Mouse (Mus musculus) hindlimb bud, embryonic 11.5 days (tissue): ENCODE measurements around the gene Rasgrf2.

Experiments
- DNase-seq: peaks from one replicate; pipeline ENCODE4 v3.0.0-alpha.2; 2012; ENCODE audit warnings: low read depth, low spot score; ENCODE audit errors: extremely low spot score

The Rasgrf2 gene

DNA sequence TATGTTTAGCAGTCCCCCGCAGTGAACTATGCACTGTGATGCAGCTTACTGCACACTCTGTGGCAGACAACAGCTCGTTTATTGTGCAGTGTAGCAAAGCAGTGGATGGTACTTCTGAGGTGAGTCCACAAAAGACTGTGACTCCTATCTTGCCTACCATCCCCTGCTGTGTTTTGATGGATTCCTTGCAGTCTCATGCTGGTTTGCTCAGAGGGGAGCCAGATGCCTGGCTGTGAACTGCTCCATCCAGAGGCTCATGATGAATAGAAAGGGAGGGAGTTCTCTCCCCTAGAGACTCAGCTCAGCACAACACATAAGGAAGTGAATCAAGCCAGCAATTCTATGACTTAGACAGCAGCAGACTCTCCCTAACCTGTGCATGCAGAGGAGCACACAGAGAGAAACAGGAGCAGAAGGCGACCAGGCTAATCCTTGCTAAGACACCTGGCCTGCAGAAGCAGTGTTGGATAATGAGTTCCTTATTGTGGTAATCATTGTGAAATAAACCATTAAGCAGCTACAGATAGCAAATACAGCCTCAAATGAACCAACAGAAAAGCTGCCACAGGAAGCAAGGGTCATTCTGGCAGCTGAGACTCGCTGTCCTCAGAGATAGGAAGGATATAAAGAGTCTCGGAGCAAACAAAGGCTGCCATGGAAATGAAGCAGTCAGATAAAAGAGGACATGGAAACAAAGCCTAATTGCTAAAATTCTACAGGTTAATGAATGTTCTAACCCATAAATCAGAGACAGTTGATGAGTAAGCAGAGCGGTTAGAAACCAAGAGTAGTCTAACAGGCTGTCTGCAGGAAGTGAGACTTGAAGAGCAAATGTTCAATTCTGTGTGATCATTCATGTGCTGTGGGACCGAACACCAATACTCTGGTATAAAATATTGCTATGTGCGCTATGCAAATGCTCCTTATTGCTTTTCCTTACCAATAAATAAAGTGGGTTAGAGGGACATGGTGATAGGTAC lies 89.6 kb downstream of the Rasgrf2 start:
- no peak for DNase-seq

DNA sequence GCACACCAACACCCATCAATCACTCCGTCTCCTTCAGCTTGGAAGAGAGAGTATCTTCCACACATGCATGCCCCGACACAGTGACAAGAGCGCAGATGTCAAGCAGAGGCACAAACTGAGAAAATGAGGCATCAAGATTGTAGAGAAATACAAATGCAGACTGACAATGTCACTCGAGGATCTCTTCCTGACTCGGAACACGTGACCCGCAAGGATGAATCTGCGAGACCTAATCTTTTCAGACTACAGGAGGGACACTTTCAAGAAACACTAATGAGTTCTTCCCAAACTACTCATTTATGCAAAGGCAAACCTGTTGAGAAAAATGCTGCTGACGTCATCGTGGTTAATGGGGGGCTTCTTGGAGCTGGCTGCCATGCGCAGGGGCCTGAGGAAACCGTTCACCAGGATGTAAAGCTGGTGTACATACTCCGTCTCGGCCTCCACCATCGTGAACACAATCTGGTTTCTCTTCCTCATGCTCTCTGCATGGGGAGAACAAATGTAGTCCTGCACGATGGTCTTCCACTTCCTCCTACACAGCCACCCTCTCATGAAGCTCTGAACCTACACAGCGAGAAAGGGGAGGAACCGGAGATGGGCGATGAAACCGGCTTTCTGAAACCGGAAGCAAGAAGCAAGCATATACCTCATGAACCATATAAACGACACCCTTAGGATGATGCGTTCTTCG lies 100.9 kb downstream of the Rasgrf2 start:
- DNase-seq, result no peak

DNA sequence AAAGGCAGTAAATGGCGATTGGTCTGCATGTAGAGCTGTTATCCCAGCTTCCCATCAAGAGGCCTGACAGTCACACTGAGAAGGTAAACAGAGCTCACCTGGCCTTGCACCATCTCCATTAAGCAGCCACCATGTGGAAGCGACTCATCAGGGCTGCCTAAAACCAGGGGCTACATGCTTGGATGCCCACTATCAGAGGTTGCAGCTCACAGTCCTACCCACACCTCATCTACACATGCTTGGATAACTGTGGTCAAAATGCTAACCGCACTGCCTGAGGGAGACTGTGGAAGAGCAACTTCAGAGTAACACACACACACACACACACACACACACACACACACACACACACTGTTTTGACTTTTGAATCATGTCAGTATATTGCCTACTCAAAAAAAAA lies 101.8 kb downstream of the Rasgrf2 start:
- no peak for DNase-seq

DNA sequence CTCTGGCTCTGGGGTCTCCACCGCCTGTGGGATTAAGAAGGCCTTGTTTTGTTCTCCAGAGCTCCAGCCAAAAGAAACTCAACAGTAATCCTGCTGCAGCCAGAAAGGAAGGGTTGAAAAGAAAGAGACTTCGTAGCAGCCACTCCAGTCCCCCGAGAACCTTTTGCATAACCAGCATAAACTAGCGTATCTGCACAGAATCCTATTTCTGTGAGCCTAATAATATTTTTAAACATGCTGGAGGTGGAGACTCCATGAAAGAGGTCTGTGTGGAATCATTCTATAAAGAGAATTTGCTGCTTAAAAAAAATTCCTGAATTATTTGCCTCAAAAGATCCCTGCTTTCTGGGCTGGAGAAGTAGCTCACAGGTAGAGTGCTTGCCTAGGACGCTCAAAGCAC lies 103.5 kb downstream of the Rasgrf2 start:
- no peak for DNase-seq

DNA sequence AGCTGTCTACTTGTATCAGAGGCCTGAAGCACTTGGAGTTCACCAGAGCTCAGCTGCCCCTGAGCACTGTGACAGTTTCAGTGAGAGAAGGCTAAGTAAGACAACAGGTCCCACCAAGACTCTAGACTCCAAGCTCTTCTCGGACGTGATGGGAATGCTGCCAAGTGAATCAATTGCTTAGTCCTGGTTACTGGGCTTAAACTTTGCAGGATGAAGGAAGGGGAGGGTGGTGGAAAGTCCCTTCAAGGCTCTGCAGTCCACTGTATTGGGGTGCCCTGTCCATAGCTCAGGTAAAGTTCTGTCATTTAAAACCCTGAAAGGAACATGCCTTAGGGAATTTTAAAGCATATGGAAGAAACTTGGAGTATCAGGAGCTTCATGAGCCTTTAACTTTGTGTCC lies 104.8 kb downstream of the Rasgrf2 start:
- DNase-seq, result no peak

DNA sequence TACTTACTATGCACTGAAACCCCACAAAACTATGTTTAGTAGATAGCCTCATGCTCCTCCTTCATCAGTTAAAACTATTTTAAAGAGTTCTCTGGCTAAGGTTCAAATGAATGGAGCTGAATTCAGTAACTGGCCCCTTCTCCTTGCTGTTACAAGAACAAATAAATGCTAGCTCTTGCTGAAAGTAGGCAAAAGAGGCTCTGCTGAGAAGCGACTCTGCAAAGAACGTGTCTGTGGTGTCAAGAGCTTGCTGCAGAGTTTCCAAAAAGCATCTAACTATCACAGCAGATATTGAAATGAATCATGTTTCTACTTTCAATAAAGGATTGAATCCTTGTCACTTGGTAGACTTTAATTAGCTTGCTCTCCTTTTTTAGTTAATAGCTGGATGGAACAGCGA lies 106.3 kb downstream of the Rasgrf2 start:
- DNase-seq, result no peak

DNA sequence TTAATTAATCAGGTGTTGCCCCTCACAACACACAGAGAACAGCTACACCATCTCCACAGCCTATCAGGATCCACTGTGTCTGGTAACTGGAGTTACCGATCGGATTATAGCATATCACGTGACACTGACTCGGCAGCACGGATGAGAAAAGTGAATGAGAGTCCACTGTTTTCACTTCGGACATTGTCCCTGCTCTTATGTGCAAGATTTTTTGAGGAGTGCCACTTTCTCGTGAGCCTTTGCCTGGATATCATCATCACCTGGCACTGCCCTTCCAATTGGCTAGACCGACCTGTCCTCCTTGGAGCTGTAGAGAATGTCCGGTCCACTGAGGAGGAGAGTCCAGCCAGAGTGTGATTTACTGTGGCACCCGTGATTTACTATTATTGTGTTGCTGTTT lies 109.3 kb downstream of the Rasgrf2 start:
- DNase-seq, result no peak

DNA sequence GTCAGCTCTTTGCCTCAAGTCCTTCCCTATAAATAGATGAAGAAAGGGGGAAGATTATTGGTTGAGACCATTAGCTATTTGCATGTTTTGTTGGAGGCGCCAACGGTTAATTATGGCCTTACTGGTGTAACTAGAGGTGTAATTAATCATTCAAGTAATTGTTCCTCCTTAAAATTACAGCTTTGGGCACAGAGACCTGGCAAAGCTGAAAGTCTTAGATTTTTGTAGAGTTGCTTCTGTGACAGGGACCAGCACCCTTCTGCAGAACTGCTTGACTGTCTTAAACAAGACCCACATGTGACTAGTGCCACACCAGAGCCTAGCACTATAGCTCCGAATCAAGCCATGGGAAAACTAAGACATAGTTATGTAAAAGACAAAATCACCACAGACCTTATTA lies 134.5 kb downstream of the Rasgrf2 start:
- DNase-seq, result no peak

DNA sequence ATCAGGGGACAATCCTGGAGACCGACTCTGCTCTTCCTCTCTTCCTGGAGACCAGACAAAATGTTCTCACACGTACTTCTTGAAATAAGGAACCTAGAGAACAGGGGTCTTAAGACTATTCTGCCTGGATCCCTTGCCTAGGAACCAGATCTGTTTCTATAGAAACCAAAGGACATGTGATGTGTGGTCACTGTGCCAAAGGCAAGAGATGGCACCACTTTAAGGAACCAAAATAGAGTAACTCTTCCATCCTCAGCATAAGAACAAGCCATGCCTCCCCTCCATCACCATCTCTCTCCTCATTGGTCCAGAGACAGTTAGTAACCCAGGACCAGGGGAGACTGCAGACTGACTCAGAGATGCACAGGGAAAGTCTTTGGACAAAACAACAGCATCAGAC lies 140.0 kb downstream of the Rasgrf2 start:
- DNase-seq, result no peak

DNA sequence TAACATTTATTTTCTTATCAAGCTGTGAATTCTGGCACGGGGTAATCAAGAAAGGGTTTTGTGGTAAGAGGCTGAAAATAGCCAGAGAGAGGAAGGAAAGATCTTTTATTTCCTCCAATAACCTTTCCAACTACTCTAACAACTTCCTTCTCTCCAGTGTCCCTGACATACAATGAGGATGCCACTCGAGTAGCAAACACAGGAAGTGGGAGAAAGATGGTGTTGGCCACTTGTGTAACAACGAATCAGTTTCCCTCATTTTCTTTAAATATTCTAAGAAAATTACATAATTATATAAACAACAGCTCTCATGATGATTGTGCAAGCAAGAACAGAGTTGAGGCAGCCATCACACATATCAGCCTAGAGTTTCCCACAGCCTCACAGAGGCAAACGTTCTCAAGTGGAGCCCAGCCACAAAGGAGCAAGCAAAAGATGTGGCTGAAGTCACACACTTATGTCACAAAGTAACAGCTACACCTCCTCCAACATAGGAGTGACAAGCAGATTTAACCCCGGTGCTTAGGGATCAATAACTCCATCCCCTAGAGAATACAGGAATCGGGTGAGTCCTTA lies 140.7 kb downstream of the Rasgrf2 start:
- no peak for DNase-seq

DNA sequence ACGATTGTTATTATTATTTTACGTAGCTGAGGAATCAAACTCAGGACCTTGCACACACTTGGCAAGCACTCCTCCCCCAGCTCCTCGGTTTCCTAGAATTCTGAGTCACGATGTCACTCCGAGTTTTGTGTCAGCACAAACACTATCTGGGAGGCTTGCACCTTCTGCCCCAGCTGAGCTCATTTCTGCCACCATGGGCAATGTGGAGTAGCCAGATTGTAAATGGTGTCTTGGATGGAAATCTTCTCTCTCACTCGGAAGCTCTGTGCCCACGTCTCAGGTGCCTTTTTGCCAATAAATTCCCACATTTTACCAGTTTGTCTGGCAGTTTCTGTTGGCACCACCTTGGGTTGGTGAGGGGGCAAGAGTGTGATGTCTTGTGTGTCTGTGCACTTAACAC lies 143.1 kb downstream of the Rasgrf2 start:
- DNase-seq, result no peak

DNA sequence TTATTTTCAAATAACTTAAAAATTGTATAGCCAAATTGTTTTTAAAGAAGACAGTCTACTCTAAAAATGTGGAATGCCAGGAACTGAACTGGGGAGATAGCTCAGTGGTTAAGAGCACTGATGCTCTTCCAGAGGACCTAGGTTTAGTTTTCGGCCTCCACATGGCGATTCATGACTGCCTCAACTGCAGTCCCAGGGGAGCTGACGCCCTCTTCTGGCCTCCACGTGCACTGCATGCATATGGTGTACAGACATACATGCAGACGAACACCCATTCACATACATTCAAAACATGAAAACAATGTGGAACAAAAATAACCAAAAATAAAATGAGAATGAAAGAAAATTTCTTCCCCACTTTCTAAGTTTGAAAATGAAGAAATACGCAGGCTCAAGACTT lies 144.5 kb downstream of the Rasgrf2 start:
- no peak for DNase-seq

DNA sequence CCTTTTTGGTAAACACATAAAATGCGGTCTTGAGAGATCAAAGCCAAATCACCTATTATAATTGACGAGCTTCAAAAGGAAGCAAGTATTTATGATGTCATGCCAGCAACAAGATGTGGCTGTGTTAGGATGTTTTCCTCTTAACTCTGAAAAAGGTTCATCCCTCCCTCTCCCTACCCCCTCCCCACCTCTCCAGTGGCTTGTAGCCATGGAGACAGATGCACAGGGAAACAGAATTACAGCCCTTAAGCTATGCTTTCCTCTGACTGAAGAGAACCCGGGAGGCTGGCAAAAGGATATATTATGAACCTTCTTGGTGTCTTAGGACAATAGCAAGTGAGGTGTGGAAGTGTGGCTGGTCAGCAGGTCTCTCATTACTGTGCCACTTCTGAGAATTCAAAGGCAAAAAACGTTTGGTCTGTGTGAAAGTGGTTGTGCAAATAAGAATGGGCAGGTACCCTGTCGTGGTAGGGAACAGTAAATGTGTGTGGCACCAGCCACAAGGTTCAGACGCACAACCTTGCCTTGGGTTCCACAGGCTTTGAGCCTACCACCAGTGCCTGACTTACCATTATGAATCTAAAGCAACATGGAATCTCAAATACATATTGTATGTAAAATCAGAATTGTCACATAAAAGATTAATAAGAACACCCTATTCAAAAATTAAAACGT lies 145.4 kb downstream of the Rasgrf2 start:
- DNase-seq, result no peak

DNA sequence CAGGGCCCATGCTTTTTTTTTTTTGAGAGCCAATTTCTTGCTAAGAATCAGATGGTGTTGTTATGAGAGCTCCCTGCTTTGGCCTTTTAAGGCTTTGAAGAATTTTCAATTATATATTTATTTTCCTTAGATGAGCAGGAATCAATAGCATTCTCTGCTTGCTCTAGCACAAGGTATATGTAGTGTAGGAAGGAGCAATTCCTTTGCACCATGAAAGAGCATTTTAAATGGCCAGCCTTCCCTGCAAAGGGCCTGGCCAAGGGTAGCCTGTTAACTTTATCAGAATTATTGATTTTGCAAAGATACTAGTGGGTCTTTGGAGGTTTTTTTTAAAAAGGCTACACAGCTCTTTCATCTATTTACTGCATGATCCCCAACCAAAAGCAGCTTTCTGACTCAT lies 146.4 kb downstream of the Rasgrf2 start:
- no peak for DNase-seq

DNA sequence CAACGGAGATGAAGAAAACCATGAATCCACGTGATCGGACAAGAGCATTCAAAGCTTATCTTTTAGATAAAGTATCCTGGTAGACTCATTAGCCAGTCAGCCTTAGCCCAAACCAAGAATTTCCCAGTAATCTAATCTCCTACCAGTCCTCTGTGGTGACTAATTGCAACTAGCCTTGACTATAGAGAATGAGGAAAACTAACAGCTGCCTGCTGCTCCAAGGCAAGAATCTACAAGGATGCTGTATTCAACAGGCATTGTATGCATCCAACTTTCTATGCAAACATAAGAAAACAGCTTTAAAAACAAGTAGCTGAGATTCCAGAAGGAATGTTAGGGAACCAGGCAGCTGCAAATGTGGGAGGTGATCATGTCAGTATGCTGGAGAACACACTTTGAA lies 149.4 kb downstream of the Rasgrf2 start:
- no peak for DNase-seq

DNA sequence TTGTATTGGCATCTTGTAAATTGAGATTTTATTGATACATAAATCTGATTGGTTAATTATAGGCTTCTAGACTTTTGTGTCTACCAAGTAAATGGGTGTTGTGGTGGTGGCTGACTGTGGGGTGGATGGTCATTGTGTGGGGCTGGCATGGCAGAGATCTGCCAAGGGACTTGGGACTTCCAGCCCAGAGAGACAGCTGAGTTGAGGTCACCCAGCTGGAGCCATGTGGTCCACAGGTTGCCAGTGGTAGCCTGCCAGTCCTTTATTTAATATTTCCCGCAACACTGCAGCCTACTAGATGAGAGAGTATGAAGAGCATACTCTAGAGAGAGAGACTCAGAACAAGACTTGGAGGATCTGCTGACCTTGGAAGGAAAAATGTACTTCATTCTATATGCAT lies 150.0 kb downstream of the Rasgrf2 start:
- no peak for DNase-seq

DNA sequence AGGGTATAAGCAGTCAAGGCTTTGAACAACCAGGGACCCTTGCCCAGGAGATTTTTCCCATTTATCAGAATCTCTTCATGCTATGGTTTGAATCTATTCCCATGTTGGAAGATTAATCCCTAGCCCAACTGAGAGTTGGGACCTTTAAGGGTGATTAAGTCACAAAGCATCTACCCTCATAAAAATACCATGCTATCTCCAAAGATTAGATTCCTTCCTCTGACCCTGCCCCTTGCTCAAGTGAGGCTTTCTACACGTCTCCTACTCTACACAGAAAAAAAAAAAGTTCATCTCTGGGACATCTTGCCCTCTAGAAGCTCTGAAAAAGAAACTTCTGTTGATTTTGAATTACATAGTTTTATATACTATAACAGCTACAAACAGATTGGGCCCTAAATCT lies 154.5 kb downstream of the Rasgrf2 start:
- no peak for DNase-seq

DNA sequence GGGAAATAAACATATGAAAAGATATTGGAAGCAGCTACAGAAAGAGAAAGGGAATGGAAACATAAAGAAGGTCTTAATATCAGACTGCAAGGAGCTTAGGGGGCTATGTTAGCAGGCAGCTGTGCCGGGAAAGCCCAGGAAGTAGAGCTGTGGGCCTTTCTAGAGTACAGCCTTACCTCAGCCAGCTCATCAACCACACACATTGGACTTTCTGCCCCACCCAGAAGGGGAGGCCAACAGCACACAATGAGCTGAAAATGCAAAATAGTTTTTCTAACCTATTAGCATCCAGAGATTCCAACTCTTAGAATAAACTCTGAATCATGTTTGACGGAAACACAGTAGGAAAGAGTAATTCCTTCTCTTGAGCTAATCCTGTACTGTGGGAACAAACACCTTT lies 154.9 kb downstream of the Rasgrf2 start:
- no peak for DNase-seq

DNA sequence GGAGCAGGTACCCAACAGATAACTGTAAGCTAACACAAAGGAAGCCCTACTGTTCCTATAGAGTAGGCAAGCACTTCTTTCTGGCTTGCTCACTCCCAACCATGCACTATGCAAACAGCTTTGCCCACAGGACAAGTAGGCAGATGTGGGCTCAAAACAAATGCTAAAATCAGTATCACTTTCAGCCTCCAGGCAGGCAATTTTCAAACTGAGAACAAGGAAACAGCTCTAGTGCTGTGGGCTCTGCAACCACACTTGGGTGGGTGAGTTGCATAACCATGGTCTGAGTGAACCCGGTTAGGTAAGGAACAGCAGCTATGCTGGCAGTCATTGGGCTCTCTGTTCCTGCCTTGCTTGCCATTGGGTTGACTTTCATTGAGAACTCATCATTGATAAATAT lies 157.3 kb downstream of the Rasgrf2 start:
- no peak for DNase-seq

DNA sequence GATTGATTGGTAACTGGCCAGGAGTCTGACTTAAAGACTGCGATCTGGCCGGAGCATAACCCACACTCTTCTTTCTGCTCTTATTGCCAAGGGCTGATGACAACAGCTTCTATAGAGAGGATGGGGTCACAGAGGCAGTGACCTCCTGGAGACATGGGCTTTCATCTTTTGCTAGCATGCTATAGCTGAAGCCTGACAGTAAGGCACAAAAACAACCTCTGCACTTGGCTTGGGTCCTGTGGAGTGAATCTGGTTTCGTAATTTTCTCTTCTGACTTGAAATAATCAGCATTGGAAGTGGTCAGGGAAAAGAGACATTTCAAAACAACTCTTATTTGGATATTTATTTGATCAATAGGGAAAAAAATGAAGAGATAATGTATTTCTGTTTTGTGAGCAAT lies 160.2 kb downstream of the Rasgrf2 start:
- DNase-seq, result no peak

DNA sequence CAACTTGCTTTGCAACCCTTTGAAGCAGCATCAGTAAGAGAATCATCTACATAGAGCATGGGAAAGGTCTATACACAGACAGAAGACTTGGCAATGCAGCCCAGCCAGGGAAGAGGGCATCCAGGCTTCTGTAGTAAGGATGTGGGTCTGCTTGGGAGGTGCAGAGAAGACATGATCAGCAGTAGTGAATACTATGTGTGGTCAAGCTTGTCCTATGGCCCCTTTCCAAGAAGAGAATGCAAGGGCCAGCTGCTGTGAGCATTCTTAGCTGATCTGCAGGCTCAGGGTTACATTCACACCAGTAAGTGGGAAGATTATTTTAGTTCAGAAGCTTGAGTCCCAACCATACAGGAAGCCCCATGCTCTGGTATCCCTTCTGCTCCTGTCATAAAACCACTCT lies 175.0 kb downstream of the Rasgrf2 start:
- no peak for DNase-seq
